Mouse (Mus musculus) CH12.LX (cell line): Measurements from ENCODE around the gene Tmsb4x. TPM values are rescaled to one million over a fixed set of nuclear protein-coding genes. Genes with fewer than 3 reads are reported as not detected.
A peak's percentile ranks its signal among the peaks of the same experiment; 100 is the strongest.

ENCODE experiments used
- DNase-seq: peaks from one replicate; pipeline ENCODE4 v3.0.0-alpha.2; 2013; ENCODE audit errors: extremely low read depth
- H3K27ac ChIP-seq: 2 replicates; pipeline ENCODE4 v1.5.1; 2012; ENCODE audit warnings: low read depth, mild to moderate bottlenecking, control low read depth, moderate library complexity; ENCODE audit not compliant: insufficient read depth
- H3K27me3 ChIP-seq: replicated peaks from 2 replicates; pipeline ENCODE3; 2012; ENCODE audit warnings: inconsistent platforms
- H3K36me3 ChIP-seq, 2 experiments: replicated peaks in 1 of 2; 2 replicates each; pipeline versions ENCODE3 to v1.6.1; 2012; ENCODE audit warnings: inconsistent platforms in 1 of 2, low read length in 1 of 2, mild to moderate bottlenecking in 1 of 2, mixed read lengths in 1 of 2, moderate library complexity in 1 of 2; ENCODE audit not compliant: control insufficient read depth in 1 of 2, insufficient read depth in 1 of 2
- H3K4me1 ChIP-seq, 2 experiments: 2 replicates each; pipeline ENCODE4 v1.6.1; 2012; ENCODE audit warnings: inconsistent platforms in 1 of 2, moderate library complexity in 1 of 2; ENCODE audit not compliant: insufficient read depth in 2 of 2, control insufficient read depth in 1 of 2
- H3K4me2 ChIP-seq: 2 replicates; pipeline ENCODE4 v1.6.1; 2012; ENCODE audit warnings: low read depth, mild to moderate bottlenecking, control low read depth; ENCODE audit not compliant: poor library complexity, insufficient read depth, severe bottlenecking
- H3K4me3 ChIP-seq, 3 experiments: fragments of 150-350 bp in 1 of 3; sonication (generic) in 1 of 3; replicated peaks in 1 of 3; 2 replicates each; pipeline versions ENCODE3 to v1.5.1; 2011 to 2012; ENCODE audit warnings: low read depth in 2 of 3, low read length in 2 of 3, mild to moderate bottlenecking in 2 of 3, moderate library complexity in 2 of 3, control low read depth in 1 of 3, improper control_type of control experiment in 1 of 3, inconsistent platforms in 1 of 3, mixed read lengths in 1 of 3; ENCODE audit not compliant: poor library complexity in 1 of 3
- H3K79me2 ChIP-seq: replicated peaks from 2 replicates; pipeline ENCODE4 v1.6.1; 2012; ENCODE audit warnings: mild to moderate bottlenecking, moderate library complexity; ENCODE audit not compliant: control insufficient read depth, poor library complexity, insufficient read depth, severe bottlenecking; ENCODE audit errors: extremely low read depth
- H3K9ac ChIP-seq: 2 replicates; pipeline ENCODE4 v1.6.1; 2012; ENCODE audit warnings: low read depth, mild to moderate bottlenecking, control low read depth, moderate library complexity; ENCODE audit not compliant: insufficient read depth
- H3K9me3 ChIP-seq: replicated peaks from 2 replicates; pipeline ENCODE3; 2012; ENCODE audit warnings: low read length, inconsistent platforms, mixed read lengths
- E2F4 ChIP-seq: IDR thresholded peaks from 2 replicates; pipeline ENCODE4 v1.6.1; 2011; ENCODE audit warnings: low read depth, low read length, improper control_type of control experiment; ENCODE audit not compliant: insufficient replicate concordance
- EP300 ChIP-seq: IDR thresholded peaks from 2 replicates; pipeline ENCODE4 v1.6.1; 2011; ENCODE audit warnings: low read length, improper control_type of control experiment
- HCFC1 ChIP-seq: IDR thresholded peaks from 2 replicates; pipeline ENCODE4 v1.6.1; 2012; ENCODE audit warnings: low read depth, mild to moderate bottlenecking, inconsistent platforms, low read length, improper control_type of control experiment
- IRF4 ChIP-seq: IDR thresholded peaks from 2 replicates; pipeline ENCODE4 v1.6.1; 2014; ENCODE audit warnings: low read depth, mild to moderate bottlenecking, inconsistent platforms, low read length, improper control_type of control experiment
- MAFK ChIP-seq: IDR thresholded peaks from 2 replicates; pipeline ENCODE4 v1.6.1; 2011; ENCODE audit warnings: low read length, improper control_type of control experiment; ENCODE audit not compliant: insufficient replicate concordance
- MAX ChIP-seq: IDR thresholded peaks from 2 replicates; pipeline ENCODE4 v1.6.1; 2011; ENCODE audit warnings: low read length, improper control_type of control experiment
- MAZ ChIP-seq: IDR thresholded peaks from 2 replicates; pipeline ENCODE4 v1.6.1; 2012; ENCODE audit warnings: low read depth, mild to moderate bottlenecking, inconsistent platforms, low read length, improper control_type of control experiment, moderate library complexity
- MEF2A ChIP-seq: IDR thresholded peaks from 2 replicates; pipeline ENCODE4 v1.6.1; 2014; ENCODE audit warnings: low read depth, mild to moderate bottlenecking, inconsistent platforms, low read length, improper control_type of control experiment, borderline replicate concordance
- MYC ChIP-seq: IDR thresholded peaks from 2 replicates; pipeline ENCODE4 v1.6.1; 2011; ENCODE audit warnings: low read depth, mild to moderate bottlenecking, improper control_type of control experiment, low read length
- NELFE ChIP-seq: IDR thresholded peaks from 2 replicates; pipeline ENCODE4 v1.6.1; 2011; ENCODE audit warnings: low read depth, low read length, improper control_type of control experiment
- NRF1 ChIP-seq: IDR thresholded peaks from 2 replicates; pipeline ENCODE4 v1.6.1; 2014; ENCODE audit warnings: low read depth, mild to moderate bottlenecking, inconsistent platforms, low read length, improper control_type of control experiment, moderate library complexity
- PAX5 ChIP-seq: IDR thresholded peaks from 2 replicates; pipeline ENCODE4 v1.6.1; 2012; ENCODE audit warnings: low read length, inconsistent platforms, mixed read lengths
- POLR2A ChIP-seq: IDR thresholded peaks from 2 replicates; pipeline ENCODE4 v1.6.1; 2011; ENCODE audit warnings: low read depth, mild to moderate bottlenecking, improper control_type of control experiment, low read length
- POLR2AphosphoS2 ChIP-seq: IDR thresholded peaks from 2 replicates; pipeline ENCODE4 v1.6.1; 2011; ENCODE audit warnings: low read depth, low read length, improper control_type of control experiment
- RAD21 ChIP-seq: IDR thresholded peaks from 2 replicates; pipeline ENCODE4 v1.6.1; 2011; ENCODE audit warnings: low read depth, mild to moderate bottlenecking, low read length, improper control_type of control experiment, moderate library complexity
- SIN3A ChIP-seq: IDR thresholded peaks from 2 replicates; pipeline ENCODE4 v1.6.1; 2012; ENCODE audit warnings: low read length, improper control_type of control experiment, inconsistent platforms
- TBP ChIP-seq: conservative IDR thresholded peaks from 2 replicates; pipeline ENCODE4 v1.6.1; 2011; ENCODE audit warnings: low read depth, low read length, improper control_type of control experiment
- TCF12 ChIP-seq: IDR thresholded peaks from 2 replicates; pipeline ENCODE4 v1.6.1; 2014; ENCODE audit warnings: low read depth, mild to moderate bottlenecking, inconsistent platforms, low read length, improper control_type of control experiment
- USF2 ChIP-seq: conservative IDR thresholded peaks from 2 replicates; pipeline ENCODE4 v1.6.1; 2011; ENCODE audit warnings: low read depth, low read length, improper control_type of control experiment
- ZC3H11A ChIP-seq: IDR thresholded peaks from 2 replicates; pipeline ENCODE4 v1.6.1; 2012; ENCODE audit warnings: low read depth, mild to moderate bottlenecking, inconsistent platforms, low read length, improper control_type of control experiment
- ZMIZ1 ChIP-seq: IDR thresholded peaks from 2 replicates; pipeline ENCODE4 v1.6.1; 2012; ENCODE audit warnings: low read depth, mild to moderate bottlenecking, inconsistent platforms, low read length, improper control_type of control experiment
- dilution Hi-C: fragments of 300-500 bp; cut with MboI; formaldehyde crosslinking; loops from 2 replicates; pipeline ENCODE4 v1.14.3; 2020; ENCODE audit warnings: low sequenced_read_pairs; ENCODE audit not compliant: extremely low pct_unique_long_range_greater_than_20kb, extremely low pct_ligation_motif_present
- in situ Hi-C: fragments of 300-500 bp; cut with MboI; formaldehyde crosslinking; loops from 3 replicates; pipeline ENCODE4 v1.14.3; 2019; ENCODE audit warnings: low sequenced_read_pairs, low pct_ligation_motif_present, low pct_unique_long_range_greater_than_20kb, mixed read lengths
- polyA plus RNA-seq: library from polyadenylated mRNA; unstranded; fragments of >175 nt; gene quantifications from 2 replicates; pipeline ENCODE4 v1.2.1, GENCODE M21; 2012; ENCODE audit warnings: low read depth; ENCODE audit not compliant: insufficient read length
- total RNA-seq, 2 experiments: library from RNA; depleted of rRNA; stranded (reverse); fragments of 300-350 nt in 1 of 2; fragments of >200 nt in 1 of 2; gene quantifications; 2 replicates each; pipeline ENCODE4 v1.2.3; 2012 to 2014

Gene Tmsb4x
- total and polyA plus RNA-seq, 3 experiments = 1,828 to 6,726 (median 2,307) TPM

DNA sequence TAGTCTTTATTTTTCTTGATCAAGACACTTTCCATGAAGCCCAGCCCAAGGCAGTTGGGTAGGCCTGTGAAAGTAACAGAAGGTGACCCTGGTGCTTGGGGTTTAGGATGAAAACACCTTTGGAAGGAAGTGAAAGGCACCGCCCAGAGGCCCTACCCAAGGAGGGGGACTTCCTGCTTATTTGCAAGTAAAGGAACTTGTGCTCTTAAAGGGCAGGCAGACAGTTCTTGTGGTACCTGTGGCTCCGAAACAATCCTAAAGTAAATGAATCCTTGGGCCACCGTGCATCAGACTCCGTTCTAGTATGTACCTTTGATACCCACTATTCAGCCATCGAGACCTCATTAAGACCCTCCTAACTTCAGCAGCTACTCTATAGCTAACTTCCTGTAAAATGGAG is 17.5 kb upstream of the Tmsb4x start (continued):
- TF ChIP-seq ZC3H11A (no peak), MEF2A (peak; percentile 66; the same call in 1 of the 2 replicates), MAZ (peak; percentile 71; the same call in 1 of the 2 replicates), POLR2A (peak; percentile 68; the same call in 1 of the 2 replicates), MYC (no peak; the same call in 1 of the 2 replicates), TCF12 (peak; percentile 72), MAFK (no peak), POLR2AphosphoS2 (peak; percentile 71; the same call in 1 of the 2 replicates), HCFC1 (peak; percentile 43; the same call in 1 of the 2 replicates), RAD21 (no peak), EP300 (peak; percentile 84)

DNA sequence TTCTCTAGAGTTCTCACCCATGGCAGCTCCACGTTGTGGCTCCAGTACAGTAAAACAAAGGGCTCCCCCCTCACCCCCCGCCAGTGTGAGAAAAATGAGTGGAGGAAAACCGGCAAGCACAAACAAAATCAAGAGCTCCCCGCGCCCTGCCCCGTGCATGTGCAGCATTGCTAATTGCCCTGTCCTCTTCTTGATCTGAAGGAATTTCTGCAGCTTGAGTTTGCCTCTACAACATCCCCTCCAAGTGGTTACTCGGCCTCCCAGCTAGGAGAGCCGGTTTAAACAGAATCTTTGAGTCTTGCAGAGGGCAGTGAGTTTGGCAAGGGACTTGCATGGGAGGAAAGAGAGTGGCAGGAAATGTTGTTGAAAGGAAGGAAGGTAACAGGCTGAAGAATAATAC is 3.6 kb upstream of the Tmsb4x start:
- H3K9ac ChIP-seq = no peak overlapping the region
- H3K4me1 ChIP-seq = peaks cover 5 to 12% of the 10 kb centered on the region in 2 experiments; a peak in 3 of 4 replicates
- DNase-seq = no peak
- H3K4me2 ChIP-seq = no peak overlapping the region
- in situ Hi-C loops (no loop called here), dilution Hi-C loops (no loop called here)
- TF ChIP-seq USF2 (no peak), MAFK (no peak), NELFE (no peak), MAX (no peak), ZMIZ1 (no peak), TBP (no peak), E2F4 (no peak), SIN3A (no peak), MEF2A (no peak), NRF1 (no peak), PAX5 (no peak), MYC (no peak), IRF4 (no peak)
- H3K79me2 ChIP-seq = peaks cover 11% of the 10 kb centered on the region
- no peaks in the 10 kb centered on the region for H3K9me3 ChIP-seq
- H3K36me3 ChIP-seq = no peaks in the 10 kb centered on the region
- no peaks in the 10 kb centered on the region for H3K27me3 ChIP-seq
- H3K27ac ChIP-seq = no peak overlapping the region
- H3K4me3 ChIP-seq = no peak overlapping the region
